Mouse (Mus musculus) embryonic facial prominence, embryonic 11.5 days (tissue): ENCODE results near the gene Acta2. TPM values are rescaled to one million over a fixed set of nuclear protein-coding genes. Genes with fewer than 3 reads are reported as not detected.

Source experiments
- ATAC-seq: fragments of 200-750 bp; cut with Nextera tagmentation; replicated peaks from 2 replicates; pipeline ENCODE4 v1.8.0; 2017; ENCODE audit warnings: low read depth; ENCODE audit not compliant: insufficient number of reproducible peaks, low FRiP score, low TSS enrichment
- DNase-seq: peaks from one replicate; pipeline ENCODE4 v3.0.0-alpha.2; 2015; ENCODE audit warnings: low spot score
- H3K27ac ChIP-seq: fragments of 300-500 bp; sonication (generic); replicated peaks from 2 replicates; pipeline ENCODE4 v1.5.1; 2014; ENCODE audit warnings: mild to moderate bottlenecking, low read depth, low read length, control low read depth
- H3K27me3 ChIP-seq: fragments of 300-500 bp; sonication (generic); 2 replicates; pipeline ENCODE4 v1.6.1; 2014; ENCODE audit warnings: mild to moderate bottlenecking, low read length, moderate library complexity, mixed read lengths; ENCODE audit not compliant: control insufficient read depth, insufficient read depth
- H3K36me3 ChIP-seq: fragments of 300-500 bp; sonication (generic); replicated peaks from 2 replicates; pipeline ENCODE4 v1.6.1; 2014; ENCODE audit warnings: low read depth, mild to moderate bottlenecking, low read length, moderate library complexity, mixed read lengths; ENCODE audit not compliant: control insufficient read depth, insufficient read depth
- H3K4me1 ChIP-seq: fragments of 300-500 bp; sonication (generic); 2 replicates; pipeline ENCODE4 v1.6.1; 2014; ENCODE audit warnings: low read length, mixed read lengths; ENCODE audit not compliant: control insufficient read depth, insufficient read depth
- H3K4me2 ChIP-seq: fragments of 300-500 bp; sonication (generic); 2 replicates; pipeline ENCODE4 v1.6.1; 2014; ENCODE audit warnings: low read depth, mild to moderate bottlenecking, control low read depth, low read length, moderate library complexity
- H3K4me3 ChIP-seq: fragments of 300-500 bp; sonication (generic); 2 replicates; pipeline ENCODE4 v1.5.1; 2014; ENCODE audit warnings: low read depth, low read length, control low read depth
- H3K9ac ChIP-seq: fragments of 300-500 bp; sonication (generic); replicated peaks from 2 replicates; pipeline ENCODE4 v1.6.1; 2014; ENCODE audit warnings: mild to moderate bottlenecking, control low read depth, low read length
- H3K9me3 ChIP-seq: fragments of 300-500 bp; sonication (generic); replicated peaks from 2 replicates; pipeline ENCODE4 v1.6.1; 2016; ENCODE audit warnings: mild to moderate bottlenecking, low read length, inconsistent platforms, mixed read lengths; ENCODE audit not compliant: control insufficient read depth
- WGBS: fragments of 180-500 bp; shearing (Covaris S2); extraction: QIAGEN DNeasy Blood & Tissue Kit; methylation state at CpG from one replicate; pipeline ENCODE4 v1.1.7; 2014; 5-methylcytosine and 5-hydroxymethylcytosine counted together
- polyA plus RNA-seq: library from polyadenylated mRNA; unstranded; fragments of >200 nt; fragmentation: Nextera tagmentation; extraction: Ambion mirVana; gene quantifications from 2 replicates; pipeline ENCODE4 v1.2.1, GENCODE M21; 2014

The Acta2 gene
- polyA plus RNA-seq, 1 experiment from 2014 or later: 59.8 TPM

DNA sequence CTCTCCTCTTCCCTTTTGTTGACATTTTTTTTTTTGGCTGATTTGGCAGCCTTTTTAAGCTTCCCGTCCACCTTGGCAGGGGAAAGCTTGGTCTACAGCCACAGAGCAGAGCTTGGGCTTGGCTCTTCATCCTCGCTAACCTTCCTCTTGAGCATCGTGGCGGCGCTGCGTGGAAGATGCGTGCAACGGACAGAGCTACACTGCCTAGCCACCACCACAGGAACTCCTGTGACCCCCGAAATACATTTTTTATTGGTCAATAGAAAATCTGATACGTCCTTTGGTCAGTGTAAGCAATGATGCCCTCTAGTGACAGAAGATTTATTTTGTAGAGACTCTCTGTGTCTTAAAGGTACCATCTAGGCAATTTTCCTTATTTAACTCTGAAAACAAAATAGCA, 29.0 kb upstream of the Acta2 start:
- Histone ChIP-seq H3K27me3 (no peaks in the 10 kb centered on the region), H3K9ac (no peak overlapping the region), H3K9me3 (no peaks in the 10 kb centered on the region), H3K36me3 (no peaks in the 10 kb centered on the region), H3K4me3 (no peak overlapping the region), H3K4me1 (no peaks in the 10 kb centered on the region), H3K4me2 (no peak overlapping the region), H3K27ac (no peak overlapping the region)
- DNase-seq: no peak
- WGBS: 60% methylated on average over 10 of the region's 10 CpGs
- no peak for ATAC-seq

GRCm38 (mm10) chr19:34283614-34284013, 28.2 kb upstream of the Acta2 start:
- ATAC-seq: no peak
- 82% methylated on average over 6 of the region's 6 CpGs for WGBS

GRCm38 (mm10) chr19:34278078-34278477, 22.7 kb upstream of the Acta2 start:
- Histone ChIP-seq H3K9me3 (no peaks in the 10 kb centered on the region), H3K27ac (no peak overlapping the region), H3K4me2 (no peak overlapping the region), H3K9ac (no peak overlapping the region), H3K4me1 (no peaks in the 10 kb centered on the region), H3K27me3 (no peaks in the 10 kb centered on the region), H3K4me3 (no peak overlapping the region), H3K36me3 (no peaks in the 10 kb centered on the region)
- ATAC-seq (no peak), DNase-seq (peak; percentile 28)
- WGBS: 83% methylated on average over 3 of the region's 3 CpGs

More at GRCm38 (mm10) chr19:34283614-34284013, 28.2 kb upstream of the Acta2 start:
- no peaks in the 10 kb centered on the region for H3K27me3 ChIP-seq
- H3K4me3 ChIP-seq: no peak overlapping the region
- no peaks in the 10 kb centered on the region for H3K36me3 ChIP-seq
- DNase-seq: no peak
- H3K4me2 ChIP-seq: no peak overlapping the region
- no peaks in the 10 kb centered on the region for H3K9me3 ChIP-seq
- no peak overlapping the region for H3K9ac ChIP-seq
- H3K4me1 ChIP-seq: no peaks in the 10 kb centered on the region
- H3K27ac ChIP-seq: no peak overlapping the region

DNA sequence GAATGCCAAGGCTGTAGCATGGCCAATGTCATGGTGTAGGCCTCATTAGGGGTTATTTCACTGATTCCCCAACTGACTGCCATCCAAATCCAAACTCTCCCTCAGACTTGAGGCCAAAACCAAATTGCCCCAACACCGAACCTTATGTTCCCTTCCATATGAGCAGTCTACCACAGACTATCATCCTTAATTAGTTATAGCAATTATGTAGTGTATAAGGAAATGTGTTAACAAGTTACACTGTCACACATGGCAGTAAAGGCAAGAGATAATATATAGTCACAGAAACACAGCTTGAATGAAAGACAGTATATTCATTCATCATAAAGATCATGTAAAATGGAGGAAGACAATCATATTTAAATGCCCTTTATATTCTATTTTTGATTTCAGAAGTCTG, 17.7 kb upstream of the Acta2 start:
- WGBS: 82% methylated on average over 1 of the region's 1 CpGs

DNA sequence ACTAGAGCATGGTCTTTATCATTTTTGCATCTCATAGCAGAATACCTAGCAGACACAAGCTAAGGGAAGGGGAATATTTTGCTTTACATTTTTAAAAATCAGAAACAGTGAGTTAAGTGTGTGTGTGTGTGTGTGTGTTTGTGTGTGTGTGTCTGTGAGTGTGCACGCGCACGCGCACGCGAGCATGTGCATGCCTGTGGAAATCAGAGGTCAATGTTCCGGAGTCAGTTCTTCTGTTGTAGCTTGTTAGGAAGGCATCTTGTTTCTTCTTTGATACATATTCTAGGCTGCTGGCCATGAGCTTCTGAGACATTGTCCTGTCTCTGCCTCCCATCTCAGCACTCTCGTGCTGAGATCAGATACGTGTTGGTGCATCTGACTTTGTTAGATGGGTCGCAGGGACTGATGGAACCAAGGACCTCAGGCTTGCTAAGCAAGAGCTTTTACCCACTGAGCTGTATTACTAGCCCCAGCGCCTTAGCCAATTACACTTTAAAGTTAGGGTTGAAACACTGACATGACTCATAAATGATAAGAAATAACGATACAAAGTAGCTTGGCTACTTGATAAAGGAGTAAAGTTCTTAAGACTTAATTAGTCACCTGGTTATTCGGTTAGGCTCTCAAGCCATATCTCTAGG, 15.6 kb upstream of the Acta2 start:
- Histone ChIP-seq H3K36me3 (no peaks in the 10 kb centered on the region), H3K9ac (no peak overlapping the region), H3K4me3 (no peak overlapping the region), H3K4me1 (no peaks in the 10 kb centered on the region), H3K27me3 (no peaks in the 10 kb centered on the region), H3K27ac (no peak overlapping the region), H3K4me2 (no peak overlapping the region), H3K9me3 (no peaks in the 10 kb centered on the region)
- 96% methylated on average over 13 of the region's 13 CpGs for WGBS
- no peak for DNase-seq
- ATAC-seq: no peak

More for the DNA sequence above, 17.7 kb upstream of the Acta2 start:
- DNase-seq: no peak
- no peaks in the 10 kb centered on the region for H3K9me3 ChIP-seq
- no peak overlapping the region for H3K27ac ChIP-seq
- no peak overlapping the region for H3K4me3 ChIP-seq
- no peaks in the 10 kb centered on the region for H3K27me3 ChIP-seq
- H3K36me3 ChIP-seq: no peaks in the 10 kb centered on the region
- H3K9ac ChIP-seq: no peak overlapping the region
- no peak for ATAC-seq
- no peak overlapping the region for H3K4me2 ChIP-seq
- no peaks in the 10 kb centered on the region for H3K4me1 ChIP-seq

GRCm38 (mm10) chr19:34270106-34270726, 14.8 kb upstream of the Acta2 start:
- no peaks in the 10 kb centered on the region for H3K36me3 ChIP-seq
- ATAC-seq: no peak

GRCm38 (mm10) chr19:34268991-34269390, 13.6 kb upstream of the Acta2 start:
- Histone ChIP-seq H3K4me1 (no peaks in the 10 kb centered on the region), H3K27ac (no peak overlapping the region), H3K4me3 (no peak overlapping the region), H3K36me3 (no peaks in the 10 kb centered on the region), H3K9me3 (no peaks in the 10 kb centered on the region), H3K27me3 (no peaks in the 10 kb centered on the region), H3K4me2 (no peak overlapping the region), H3K9ac (no peak overlapping the region)
- 56% methylated on average over 1 of the region's 1 CpGs for WGBS
- no peak for ATAC-seq
- no peak for DNase-seq

More at GRCm38 (mm10) chr19:34270106-34270726, 14.8 kb upstream of the Acta2 start:
- DNase-seq: no peak
- H3K4me2 ChIP-seq: no peak overlapping the region
- H3K9ac ChIP-seq: no peak overlapping the region
- no peak overlapping the region for H3K4me3 ChIP-seq
- WGBS: 87% methylated on average over 11 of the region's 11 CpGs
- H3K4me1 ChIP-seq: no peaks in the 10 kb centered on the region
- no peak overlapping the region for H3K27ac ChIP-seq
- no peaks in the 10 kb centered on the region for H3K27me3 ChIP-seq
- H3K9me3 ChIP-seq: no peaks in the 10 kb centered on the region

GRCm38 (mm10) chr19:34265604-34266193, 10.3 kb upstream of the Acta2 start:
- Histone ChIP-seq H3K36me3 (no peaks in the 10 kb centered on the region), H3K27me3 (no peaks in the 10 kb centered on the region), H3K9me3 (no peaks in the 10 kb centered on the region), H3K4me3 (no peak overlapping the region), H3K4me1 (no peaks in the 10 kb centered on the region), H3K4me2 (no peak overlapping the region), H3K9ac (no peak overlapping the region), H3K27ac (no peak overlapping the region)
- no peak for ATAC-seq
- no peak for DNase-seq
- WGBS: 76% methylated on average over 5 of the region's 5 CpGs
